Mouse (Mus musculus): Measurements from ENCODE around the gene Pnrc2.

Gene Pnrc2

DNA sequence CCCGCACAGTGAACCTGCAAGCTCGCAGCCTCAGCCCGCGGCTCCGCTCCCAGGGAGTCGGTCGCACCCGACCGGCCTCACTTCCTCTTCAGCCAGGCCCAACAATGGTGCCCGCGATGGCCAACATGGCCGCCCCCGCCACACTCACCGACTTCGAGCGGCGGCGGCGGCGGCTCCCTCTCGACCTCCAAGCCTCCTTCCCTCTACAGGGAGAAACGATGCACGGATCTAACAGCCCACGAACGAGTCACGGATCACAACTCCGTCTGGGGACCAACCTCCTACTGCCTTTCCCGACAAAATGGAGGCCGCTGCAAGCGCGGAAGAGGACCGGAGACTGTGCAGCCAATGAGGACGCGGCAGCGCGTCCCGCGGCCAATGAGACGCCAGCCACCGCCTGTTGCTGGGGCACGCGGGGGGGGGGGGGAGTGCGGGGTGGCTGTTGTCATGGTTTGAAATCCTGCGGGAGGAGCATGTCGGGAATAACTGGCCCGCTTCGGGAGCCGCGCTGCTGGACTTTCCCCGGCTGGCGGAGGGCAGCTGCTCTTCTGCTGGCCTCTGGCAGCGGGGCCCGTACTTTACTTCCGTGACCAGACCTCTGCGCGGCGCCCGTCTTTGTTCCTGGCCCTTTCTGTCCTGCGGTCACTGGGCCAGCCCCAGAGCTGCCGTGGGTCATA, at the start of gene Pnrc2:
Pnrc2 (minus strand) TSS at position 325 of the 677 bp plus-strand sequence.
- peak; percentile 83 for DNase-seq

DNA sequence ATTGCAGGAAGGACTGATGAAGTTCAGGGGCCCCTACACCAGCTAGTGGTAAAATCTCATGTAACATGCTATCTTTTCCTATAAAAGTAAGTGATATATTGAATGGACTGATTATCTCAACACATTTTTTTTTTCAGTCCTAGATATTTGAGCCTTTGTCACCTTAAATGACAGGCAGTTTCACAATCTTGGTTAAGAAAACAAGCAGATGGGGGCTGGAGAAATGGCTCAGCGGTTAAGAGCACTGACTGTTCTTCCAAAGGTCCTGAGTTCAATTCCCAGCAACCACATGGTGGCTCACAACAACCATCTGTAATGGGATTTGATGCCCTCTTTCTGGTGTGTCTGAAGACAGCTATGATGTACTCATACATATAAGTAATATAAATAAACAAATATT, 48.5 kb upstream of the Pnrc2 start:
- DNase-seq = no peak

DNA sequence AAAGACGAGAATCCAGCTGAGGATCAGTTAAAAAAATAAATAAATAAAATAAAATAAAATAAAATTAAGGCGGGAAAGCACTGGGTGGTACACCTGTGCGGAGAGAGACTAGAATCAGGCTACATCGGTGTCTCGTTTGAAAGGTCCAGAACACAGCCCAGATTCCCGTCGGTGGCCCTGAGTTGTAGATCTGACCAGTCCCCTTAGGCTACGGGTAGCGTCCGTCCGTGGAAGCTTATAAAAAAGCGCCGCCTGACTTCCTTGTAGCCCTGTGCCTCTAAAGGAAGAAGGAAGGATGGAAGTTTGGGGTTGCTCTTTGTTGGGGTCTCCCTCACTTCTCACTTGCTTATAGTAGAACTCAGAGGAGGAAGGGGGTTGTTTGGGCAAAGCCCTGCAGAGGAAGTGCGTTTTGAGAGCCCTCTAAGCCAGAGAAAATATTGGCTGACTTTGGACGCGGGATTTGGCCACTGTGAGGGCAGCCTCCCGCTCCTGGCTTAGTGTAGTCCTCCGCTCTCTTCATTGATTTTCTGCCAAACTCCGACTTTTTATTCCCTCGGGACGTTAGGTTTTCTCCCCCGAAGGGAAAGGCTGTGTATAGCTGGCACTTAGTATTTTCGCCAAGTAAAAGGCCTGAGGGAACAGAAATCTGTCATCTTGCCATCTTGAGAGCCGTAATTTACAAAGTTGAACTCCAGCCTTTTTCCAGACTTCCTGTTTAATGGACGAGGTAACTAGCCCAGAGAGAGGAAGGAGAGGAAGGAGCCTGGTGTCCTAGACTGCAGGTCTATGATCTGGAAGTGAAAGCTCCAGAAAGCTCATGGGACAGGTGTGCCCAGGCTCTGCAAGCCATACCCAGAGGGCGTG, 47.8 kb upstream of the Pnrc2 start:
- no peak for DNase-seq

DNA sequence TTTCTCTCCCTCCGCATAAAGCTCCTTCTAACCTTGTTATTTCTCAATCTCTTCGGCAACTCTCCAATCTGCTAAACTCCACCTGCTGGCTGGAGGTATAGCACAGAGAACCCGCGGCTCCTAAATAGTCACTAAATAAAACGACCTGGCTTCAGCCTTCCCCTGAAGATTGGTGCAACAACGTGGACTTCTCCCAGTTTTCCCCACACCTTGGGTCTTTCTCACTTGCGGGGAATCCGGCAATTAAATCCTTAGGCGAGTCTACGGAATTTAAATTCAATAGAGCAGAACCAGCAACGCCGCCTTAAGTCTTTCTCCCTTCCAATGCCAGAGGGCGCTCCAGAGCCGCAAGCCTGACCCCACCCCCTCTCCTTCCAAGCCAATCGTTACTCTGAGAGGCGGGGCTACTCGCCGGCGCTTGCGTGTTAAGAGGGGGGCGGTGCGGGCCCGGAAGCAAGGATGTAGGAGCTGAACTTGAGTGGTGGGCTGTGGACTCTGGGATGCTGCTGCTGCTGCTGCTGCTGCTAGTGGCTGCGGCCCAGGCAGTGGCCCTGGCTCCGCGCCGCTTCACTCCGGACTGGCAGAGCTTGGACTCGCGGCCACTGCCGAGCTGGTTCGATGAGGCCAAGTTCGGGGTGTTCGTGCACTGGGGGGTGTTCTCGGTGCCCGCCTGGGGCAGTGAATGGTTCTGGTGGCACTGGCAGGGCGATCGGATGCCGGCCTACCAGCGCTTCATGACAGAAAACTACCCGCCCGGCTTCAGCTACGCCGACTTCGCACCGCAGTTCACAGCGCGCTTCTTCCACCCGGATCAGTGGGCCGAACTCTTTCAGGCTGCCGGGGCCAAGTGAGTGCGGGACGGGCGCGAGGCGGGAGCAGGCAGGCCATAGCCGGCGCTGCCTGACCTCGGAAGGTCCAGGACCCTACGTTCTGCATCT, 46.9 kb upstream of the Pnrc2 start, which contains the start of gene Fuca1:
Fuca1 (plus strand) TSS at position 432 of the 938 bp plus-strand sequence.
- DNase-seq = peak; percentile 94

DNA sequence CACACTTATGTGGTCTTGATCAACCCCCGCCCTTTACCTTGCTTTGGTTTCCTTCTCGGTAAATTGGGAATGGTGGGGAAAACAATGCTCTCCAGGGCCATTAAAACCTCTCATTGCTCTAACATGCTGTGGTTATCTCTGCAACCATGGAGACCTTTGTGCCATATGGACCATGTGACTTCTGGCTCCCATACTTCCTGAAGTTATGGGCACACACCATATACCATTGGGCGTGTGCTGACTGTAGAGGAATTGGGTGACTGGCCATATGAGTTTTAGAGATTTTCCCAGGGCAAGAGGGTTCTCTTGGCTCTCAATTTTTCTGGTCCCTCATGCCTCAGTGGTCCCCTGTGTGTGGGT, 45.6 kb upstream of the Pnrc2 start:
- no peak for DNase-seq

DNA sequence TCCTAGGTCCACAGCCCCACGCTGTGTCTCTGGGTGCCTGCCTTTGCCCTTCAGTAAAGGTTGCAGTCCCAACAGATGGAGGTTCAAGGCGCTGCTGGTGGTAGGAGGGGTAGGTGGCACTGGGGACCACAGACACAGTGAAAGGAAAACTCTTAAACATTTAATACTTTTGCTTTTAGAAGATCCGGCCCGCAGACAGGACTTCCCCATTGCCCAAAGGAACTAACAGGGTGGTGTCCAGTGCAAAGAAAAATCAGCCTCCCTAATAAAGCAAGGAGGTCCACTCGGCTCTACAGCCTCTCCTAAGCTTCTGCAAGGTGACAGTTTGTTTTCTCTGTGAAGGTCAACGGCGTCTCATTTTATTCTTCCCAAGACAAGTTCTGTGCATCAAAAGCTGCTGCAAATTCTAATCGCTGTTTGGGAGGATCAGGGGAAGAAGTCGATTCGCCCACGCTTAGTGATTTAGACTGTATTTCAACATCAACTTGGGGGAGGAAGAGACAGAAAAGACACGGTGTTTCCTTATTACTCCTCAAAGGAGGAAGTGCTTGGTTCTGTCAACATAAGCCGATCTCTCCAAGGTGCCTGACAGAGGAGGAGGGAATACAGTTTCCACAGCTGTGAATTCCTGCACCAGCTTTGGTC, 45.1 kb upstream of the Pnrc2 start:
- no peak for DNase-seq

DNA sequence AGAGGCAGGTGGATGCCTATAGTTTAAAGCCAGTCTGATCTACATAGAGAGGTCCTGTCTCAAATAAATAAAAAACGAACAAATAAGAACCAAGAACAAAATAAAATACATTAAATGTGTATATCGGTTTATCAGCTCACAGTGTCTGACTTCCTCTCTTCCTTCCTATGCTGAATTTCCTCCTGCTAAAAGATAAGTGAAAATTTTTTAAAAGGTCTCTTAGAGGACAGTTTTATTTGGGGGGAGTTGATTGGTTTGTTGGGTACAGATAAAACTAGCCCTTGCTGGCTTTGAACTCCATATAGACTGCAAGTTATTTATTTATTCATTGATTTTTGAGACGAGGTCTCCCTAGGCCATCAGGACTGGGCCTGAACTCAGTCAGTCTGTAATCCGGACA, 39.8 kb upstream of the Pnrc2 start:
- no peak for DNase-seq

DNA sequence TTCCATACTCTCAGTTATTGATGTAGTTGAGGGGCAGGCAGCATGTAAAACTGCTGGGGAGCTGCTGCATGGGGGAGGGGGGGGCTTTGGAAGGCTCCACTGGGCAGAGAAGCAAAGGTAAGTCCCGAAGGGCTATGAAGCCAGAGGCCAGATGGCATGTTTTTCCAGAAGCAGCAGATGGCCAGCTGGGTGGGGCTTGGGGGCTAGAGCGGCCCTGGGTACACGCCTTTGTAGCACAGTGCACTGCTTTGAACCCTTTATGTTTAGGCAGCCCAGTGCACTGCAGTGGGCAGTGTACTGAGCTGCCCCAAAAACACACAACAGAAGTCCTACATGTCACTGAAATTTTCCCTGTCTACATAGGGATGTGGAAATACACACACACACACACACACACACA, 39.2 kb upstream of the Pnrc2 start:
- DNase-seq = no peak

DNA sequence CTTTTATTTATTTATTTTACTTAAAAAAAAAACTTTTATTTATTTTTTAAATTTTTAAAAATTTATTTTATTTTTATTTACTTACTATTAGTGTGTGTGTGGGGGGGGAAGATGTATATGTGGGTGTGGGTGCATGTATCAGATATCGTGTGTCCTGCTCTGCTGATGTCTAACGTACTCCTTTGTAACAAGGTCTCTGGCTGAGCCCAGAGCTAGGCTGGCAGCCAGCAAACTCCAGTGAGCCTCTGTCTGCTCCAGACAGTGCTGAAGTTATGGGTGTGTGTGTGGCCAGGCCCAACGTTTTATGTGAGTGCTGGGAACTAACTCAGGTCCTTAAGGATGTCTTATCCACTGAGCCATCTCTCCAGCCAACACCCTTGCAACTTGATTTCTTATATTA, 38.5 kb upstream of the Pnrc2 start:
- DNase-seq = no peak

DNA sequence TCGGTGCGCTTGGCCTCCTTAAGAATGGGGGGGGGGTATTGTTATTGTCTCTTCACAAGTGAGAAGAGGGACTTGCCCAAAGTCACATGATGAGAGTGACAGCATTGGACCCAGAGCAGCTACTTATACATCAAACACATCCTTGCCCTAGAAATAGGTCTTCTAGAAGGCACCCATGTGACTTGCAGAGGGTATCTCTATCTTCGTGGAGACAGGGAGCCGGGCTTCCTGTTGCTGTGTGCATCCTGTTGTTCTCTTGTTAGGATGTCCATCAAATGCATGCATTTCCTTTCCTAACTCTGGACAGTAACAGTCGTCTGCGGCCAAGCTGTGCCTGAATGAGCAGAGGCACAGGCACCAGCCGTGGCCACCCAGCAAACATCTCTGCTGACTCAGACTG, 37.9 kb upstream of the Pnrc2 start:
- DNase-seq = no peak

DNA sequence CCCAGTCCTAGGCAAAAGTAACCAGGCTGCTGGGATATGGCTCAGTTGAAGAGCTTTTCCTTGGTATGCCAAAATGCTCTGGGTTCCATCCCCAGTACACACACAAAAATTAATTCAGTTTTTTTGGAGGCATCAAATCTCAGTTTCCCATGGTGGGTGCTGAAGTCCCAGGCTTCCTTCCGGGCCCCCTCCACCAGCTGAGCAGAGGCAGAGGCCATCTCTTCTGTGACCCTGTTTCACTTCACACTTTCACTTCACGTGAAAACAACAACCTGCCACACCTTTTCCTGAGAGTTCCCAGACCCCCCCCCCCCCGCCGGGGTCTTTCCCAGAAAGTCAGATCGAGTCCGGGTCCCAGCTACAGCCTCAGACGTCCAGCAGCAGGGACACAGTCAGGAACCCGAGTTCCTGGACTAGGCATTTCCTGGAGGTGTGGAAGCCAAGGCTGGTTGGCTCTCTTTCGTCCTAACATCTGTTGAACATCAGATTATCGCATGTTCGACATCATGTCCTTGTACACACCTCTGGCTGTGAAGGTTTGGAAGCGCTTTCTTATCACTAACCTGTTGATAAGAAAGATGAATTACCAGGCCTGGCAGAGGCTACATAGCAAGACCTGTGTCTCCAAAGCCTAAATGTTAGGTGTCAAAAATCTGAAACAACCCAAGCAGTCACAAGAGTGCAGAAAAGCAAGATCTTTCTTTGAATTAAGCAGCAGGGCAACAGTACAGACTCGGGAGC, 35.8 kb upstream of the Pnrc2 start:
- DNase-seq = no peak

DNA sequence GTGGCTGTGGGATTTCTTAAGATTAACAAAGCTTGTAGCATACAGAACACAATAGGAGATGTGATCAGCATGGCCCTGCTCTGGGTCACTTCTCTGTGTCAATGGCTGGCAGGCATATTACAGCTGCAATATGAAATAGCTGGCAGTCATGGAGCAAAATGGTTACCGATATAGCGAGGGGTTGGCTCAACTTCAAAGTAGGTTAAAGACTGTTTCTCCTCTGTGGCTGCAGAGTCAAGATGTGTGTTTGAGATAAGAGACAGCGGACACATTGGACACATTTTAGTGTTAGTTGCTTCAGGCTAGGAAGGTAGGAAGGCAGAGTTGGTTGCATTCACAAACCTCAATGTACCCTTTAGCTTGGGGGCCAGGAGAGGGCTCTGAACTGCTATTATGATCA, 33.0 kb upstream of the Pnrc2 start:
- DNase-seq = no peak

DNA sequence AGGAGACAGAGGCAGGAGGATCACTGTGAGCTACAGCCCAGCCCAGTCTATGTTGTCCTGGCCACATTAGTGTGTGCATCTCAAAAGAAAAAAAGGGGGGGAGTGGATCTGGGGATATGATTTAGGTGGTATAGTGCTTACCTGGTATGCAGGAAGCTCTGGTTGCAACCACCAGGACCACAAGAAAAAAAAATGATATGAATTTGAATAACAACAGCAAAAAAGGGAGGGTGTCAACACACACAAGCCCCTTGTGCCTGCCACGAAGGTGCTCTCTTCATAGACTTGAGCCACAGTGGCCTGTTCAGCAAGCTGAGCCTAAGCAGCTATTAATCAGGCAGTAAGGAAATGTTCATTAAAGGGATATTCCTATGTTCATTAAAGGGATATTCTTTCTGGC, 31.2 kb upstream of the Pnrc2 start:
- no peak for DNase-seq

DNA sequence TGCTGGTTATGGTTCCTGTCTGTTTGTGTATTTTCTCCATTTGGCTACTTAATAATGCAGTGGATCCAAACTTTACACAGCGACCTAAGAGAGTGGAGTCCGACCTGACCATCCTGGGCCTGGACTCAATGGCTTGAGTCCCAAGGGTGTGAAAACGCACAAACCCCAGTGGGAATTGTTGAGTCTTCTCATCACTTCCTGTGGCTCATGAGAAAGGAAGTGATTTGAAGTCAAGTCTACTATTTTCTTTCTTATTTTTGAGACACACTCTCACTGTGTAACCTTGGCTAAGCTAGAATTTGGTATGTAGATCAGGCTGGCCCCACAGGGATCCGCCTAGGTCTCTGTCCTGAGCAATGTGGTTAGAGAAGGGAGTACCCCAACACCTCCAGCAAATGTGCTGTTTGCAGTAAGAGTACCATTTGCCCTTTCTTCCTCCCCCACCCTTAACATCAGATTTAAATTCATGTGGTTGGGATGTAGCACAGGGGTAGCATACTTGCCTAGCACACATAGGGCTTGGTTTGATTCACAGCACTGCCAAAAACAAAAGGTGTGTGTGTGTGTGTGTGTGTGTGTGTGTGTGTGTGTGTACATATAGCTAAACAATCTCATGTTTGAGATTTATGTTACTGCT, 29.1 kb upstream of the Pnrc2 start:
- no peak for DNase-seq

DNA sequence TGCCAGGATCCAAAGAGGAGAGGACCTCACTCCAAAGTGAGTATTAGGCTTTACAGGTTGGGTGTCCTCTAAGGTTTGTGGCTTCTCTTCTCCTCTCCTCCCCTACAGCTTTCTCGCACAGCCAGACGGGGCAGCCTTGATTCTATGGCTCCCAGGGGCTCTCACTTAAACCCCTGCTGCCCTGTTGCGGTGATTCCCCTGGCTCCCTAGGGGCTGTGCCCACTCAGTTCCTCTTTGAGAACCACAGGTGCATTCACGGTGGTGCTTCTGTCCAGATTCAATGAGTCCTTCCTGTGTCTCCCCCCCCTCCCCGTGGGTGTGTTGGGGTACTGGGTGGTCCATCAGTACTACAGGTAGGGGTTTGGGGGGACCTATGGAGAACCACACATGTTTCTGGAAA, 26.4 kb upstream of the Pnrc2 start:
- no peak for DNase-seq

DNA sequence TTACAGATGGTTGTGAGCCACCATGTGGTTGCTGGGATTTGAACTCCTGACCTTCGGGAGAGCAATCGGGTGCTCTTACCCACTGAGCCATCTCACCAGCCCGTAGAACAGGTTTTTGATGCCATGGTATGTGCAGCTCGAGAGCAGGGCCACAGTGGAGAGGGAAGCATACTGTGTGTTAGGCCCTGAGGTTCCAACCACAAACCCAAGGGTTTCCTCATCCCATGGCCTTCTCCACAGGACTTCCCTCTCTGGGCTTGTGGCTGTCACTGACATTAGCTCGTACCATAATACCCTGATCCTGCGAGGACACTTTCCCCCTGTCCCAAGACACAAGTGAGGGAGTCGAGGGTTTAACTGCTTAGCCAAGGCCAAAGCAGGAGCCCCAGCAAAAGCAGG, 25.4 kb upstream of the Pnrc2 start:
- DNase-seq = no peak

DNA sequence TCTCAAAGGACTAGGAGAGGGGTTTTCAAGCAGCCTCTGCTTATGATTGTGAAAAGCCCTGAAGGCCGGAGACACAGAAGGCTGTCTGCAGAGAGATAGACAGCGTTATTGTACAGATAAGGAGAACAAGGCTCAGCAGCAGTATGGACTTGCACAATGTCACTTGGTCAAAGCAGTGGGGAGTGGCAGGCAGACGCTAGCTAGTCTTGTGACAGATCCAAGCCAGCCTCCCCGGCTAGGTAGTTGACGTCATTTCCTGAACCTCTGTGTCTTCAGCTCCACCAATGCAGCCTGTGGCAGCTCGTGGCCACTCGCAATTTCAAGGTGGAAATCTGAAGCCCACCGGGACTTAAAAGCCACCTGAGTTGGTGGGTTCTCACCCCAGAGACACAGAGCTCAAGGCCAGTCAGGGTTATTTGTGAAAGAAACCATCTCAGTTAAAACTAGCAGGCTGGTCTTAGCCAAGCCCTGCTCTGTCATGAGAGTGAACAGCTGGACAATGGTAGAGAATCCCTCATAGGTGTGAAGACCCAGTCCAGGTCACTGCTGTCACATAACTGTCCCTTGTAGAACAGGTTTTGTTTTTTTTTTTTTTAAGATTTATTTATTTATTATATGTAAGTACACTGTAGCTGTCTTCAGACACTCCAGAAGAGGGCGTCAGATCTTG, 24.9 kb upstream of the Pnrc2 start:
- DNase-seq = no peak

DNA sequence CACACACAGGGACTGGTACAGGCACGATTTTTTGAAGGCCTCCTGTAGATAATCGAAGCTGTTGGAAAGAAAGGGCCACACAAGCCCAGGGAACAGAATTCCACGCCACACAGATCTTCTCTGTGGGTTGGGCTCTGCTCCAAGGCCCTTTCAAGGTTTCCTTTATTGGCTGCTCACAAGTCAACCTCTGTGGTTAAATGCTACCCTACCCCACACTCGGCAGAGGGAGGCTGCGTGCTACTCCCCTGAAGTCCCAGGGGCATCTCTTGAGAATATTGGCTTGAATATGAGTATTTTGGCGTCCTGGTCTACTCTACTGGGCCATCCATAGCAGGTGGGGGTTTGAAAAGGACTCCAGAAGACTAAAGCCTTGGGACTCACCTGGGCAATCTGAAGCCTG, 22.5 kb upstream of the Pnrc2 start:
- no peak for DNase-seq

DNA sequence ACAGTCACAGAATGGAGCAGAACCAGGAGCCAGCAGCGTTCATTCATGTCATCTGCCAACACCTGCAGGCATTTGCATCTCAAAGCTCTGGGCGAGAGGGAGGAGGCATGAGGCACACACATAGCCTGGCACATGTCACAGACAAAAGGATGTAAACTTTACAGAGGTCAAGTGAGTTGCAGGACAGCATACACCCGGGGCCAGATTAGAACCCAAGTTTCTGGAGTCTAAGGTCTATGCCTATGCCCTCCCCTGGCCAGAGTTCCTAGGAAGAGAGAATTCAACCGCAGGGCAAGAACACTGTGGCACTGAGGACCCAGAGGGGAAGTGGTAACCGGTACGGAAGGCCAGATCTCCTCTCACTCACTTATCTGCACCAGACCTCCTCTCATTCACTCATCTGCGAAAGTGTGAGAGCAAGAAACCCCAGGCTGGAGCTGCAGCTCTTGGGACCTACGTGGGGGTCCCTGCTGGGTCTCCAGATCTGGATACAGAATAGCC, 21.5 kb upstream of the Pnrc2 start, which contains the start of gene Cnr2:
Cnr2 (plus strand) TSS at position 324 of the 501 bp plus-strand sequence.
- DNase-seq = no peak

DNA sequence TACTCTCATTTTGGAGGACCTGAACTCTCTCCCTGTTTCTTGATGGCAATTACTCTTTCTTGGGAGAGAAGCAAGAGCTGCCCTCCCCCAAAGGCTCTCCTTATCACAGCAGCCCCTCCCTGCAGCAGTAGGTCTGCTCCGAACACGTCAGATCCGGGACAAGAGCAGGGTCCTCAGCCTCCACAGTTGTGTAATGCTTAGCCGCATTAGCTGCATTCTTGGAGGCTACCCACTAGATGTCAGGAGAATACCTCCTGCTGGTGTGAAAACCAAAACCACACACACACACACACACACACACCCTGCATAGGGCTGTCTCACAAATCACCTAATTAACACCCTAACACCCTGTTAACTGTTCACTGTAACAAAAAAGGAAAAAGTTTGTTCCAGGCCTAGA, 19.2 kb upstream of the Pnrc2 start:
- DNase-seq = no peak

DNA sequence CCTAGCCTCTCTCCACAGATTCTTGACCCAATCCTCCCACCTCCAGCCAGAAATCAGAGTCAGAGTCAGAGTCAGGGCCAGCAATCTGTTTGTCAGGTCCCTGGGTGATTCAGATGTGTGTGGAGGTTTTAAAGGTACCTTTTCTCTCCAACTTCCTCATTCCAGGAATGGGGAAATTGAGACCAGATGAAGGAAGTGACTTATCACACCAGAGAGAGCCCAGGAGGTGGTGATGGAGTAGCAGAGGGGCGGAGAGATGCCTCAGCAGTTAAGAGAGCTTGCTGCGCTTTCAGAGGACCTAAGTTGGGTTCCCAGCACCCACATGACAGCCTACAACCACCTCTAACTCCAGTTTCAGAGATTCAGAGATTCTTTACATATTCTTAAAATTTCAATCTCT, 17.9 kb upstream of the Pnrc2 start:
- DNase-seq = no peak

Measured in cerebellum, adult 11 months (tissue).